Mouse (Mus musculus): ENCODE measurements at regions not wholly inside any gene's neighbourhood (a gene's known extent, or its start where the extent isn't known, plus 50 kb on each side); places are given as distances from the start of the nearest gene placed in this dataset.

GRCm38 (mm10) chr3:131698070-131698750 lies 133.6 kb downstream of the Papss1 start:
- no peak for DNase-seq (ENCODE audit: low spot score)

GRCm38 (mm10) chr3:131703134-131703533 lies 138.6 kb downstream of the Papss1 start:
- DNase-seq (ENCODE audit: low spot score): no peak

- DNase-seq (ENCODE audit: low spot score): no peak
Measured at GRCm38 (mm10) chr3:131713532-131713931, 149.0 kb downstream of the Papss1 start.

GRCm38 (mm10) chr3:131718761-131719160 lies 154.2 kb downstream of the Papss1 start:
- no peak for DNase-seq (ENCODE audit: low spot score)

- no peak for DNase-seq (ENCODE audit: low spot score)
Measured at GRCm38 (mm10) chr3:131728618-131729017, 164.1 kb downstream of the Papss1 start.

- no peak for DNase-seq (ENCODE audit: low spot score)
Measured at GRCm38 (mm10) chr3:131734226-131734625, 169.7 kb downstream of the Papss1 start.

- no peak for DNase-seq (ENCODE audit: low spot score)
Measured at GRCm38 (mm10) chr3:131737461-131737860, 172.9 kb downstream of the Papss1 start.

GRCm38 (mm10) chr3:131737953-131738598 lies 173.5 kb downstream of the Papss1 start:
- peak; percentile 36 for DNase-seq (ENCODE audit: low spot score)

GRCm38 (mm10) chr3:131755537-131755936 lies 191.0 kb downstream of the Papss1 start:
- no peak for DNase-seq (ENCODE audit: low spot score)

GRCm38 (mm10) chr3:131756126-131756525 lies 191.6 kb downstream of the Papss1 start:
- no peak for DNase-seq (ENCODE audit: low spot score)

- DNase-seq (ENCODE audit: low spot score): no peak
Measured at GRCm38 (mm10) chr3:131769976-131770375, 205.4 kb downstream of the Papss1 start.

GRCm38 (mm10) chr3:131770486-131770885 lies 205.9 kb downstream of the Papss1 start:
- no peak for DNase-seq (ENCODE audit: low spot score)

- no peak for DNase-seq (ENCODE audit: low spot score)
Measured at GRCm38 (mm10) chr3:131771863-131772546, 207.4 kb downstream of the Papss1 start.

GRCm38 (mm10) chr3:131772593-131772992 lies 208.0 kb downstream of the Papss1 start:
- DNase-seq (ENCODE audit: low spot score): no peak

GRCm38 (mm10) chr3:131775431-131775830 lies 210.9 kb downstream of the Papss1 start:
- DNase-seq (ENCODE audit: low spot score): no peak

GRCm38 (mm10) chr3:131776650-131777049 lies 212.1 kb downstream of the Papss1 start:
- no peak for DNase-seq (ENCODE audit: low spot score)

GRCm38 (mm10) chr3:131779803-131780202 lies 215.2 kb downstream of the Papss1 start:
- DNase-seq (ENCODE audit: low spot score): no peak

GRCm38 (mm10) chr3:131785524-131785923 lies 221.0 kb downstream of the Papss1 start:
- no peak for DNase-seq (ENCODE audit: low spot score)

- DNase-seq (ENCODE audit: low spot score): no peak
Measured at GRCm38 (mm10) chr3:131788321-131788720, 223.8 kb downstream of the Papss1 start.

- DNase-seq (ENCODE audit: low spot score): no peak
Measured at GRCm38 (mm10) chr3:131789177-131789576, 224.6 kb downstream of the Papss1 start.

- no peak for DNase-seq (ENCODE audit: low spot score)
Measured at GRCm38 (mm10) chr3:131794056-131794455, 229.5 kb downstream of the Papss1 start.

GRCm38 (mm10) chr3:131795108-131796005 lies 230.8 kb downstream of the Papss1 start:
- peak; percentile 45 for DNase-seq (ENCODE audit: low spot score)
